Mouse (Mus musculus): Measurements from ENCODE around the gene Ccser1. TPM values are rescaled to one million over a fixed set of nuclear protein-coding genes. Genes with fewer than 3 reads are reported as not detected.
"Not testable (repeated sequence)": the region's sequence is repeated elsewhere in the genome, so short reads cannot be mapped to it uniquely, and the experiment has no call there.

Gene Ccser1
- polyA plus RNA-seq, 1 experiment from 2014 or later: 10.8 TPM

DNA sequence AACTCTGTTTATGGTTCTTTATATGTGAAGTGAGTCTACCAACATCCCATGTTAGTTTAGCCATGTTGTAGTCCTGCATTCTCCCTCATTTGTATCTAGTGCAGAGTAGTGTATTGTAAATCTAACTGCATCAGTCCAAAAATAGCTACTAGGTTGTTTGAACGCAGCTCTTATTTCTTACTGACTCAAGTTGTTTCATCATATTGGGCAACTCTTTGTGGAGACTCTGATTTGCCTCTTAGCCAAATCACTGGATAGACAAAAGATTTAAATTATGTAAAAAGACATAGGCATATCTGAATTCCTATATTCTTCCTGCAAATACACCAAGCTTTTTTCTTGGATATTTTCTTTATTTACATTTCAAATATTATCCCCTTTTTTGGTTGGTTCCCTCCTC lies 71.1 kb downstream of the Ccser1 start:
- Histone ChIP-seq H3K27ac (replicated peaks; ENCODE audit: low read depth, low read length) (no peak overlapping the region), H3K4me2 (ENCODE audit: low read depth, severe bottlenecking) (no peak overlapping the region), H3K4me3 (ENCODE audit: low read depth, low read length) (no peak overlapping the region), H3K9ac (ENCODE audit: low read length) (no peak overlapping the region), H3K27me3 (ENCODE audit: control insufficient read depth, insufficient read depth, low read length) (no peaks in the 10 kb centered on the region), H3K9me3 (ENCODE audit: control insufficient read depth, low read length) (no peaks in the 10 kb centered on the region), H3K36me3 (ENCODE audit: control insufficient read depth, insufficient read depth, low read length) (no peaks in the 10 kb centered on the region), H3K4me1 (ENCODE audit: control insufficient read depth, insufficient read depth, low read length) (no peaks in the 10 kb centered on the region)
- DNase-seq (ENCODE audit: low spot score): no peak
- WGBS: 86% methylated on average over 1 of the region's 1 CpGs
- no peak for ATAC-seq (ENCODE audit: insufficient number of reproducible peaks, low FRiP score, low TSS enrichment, low read depth)

DNA sequence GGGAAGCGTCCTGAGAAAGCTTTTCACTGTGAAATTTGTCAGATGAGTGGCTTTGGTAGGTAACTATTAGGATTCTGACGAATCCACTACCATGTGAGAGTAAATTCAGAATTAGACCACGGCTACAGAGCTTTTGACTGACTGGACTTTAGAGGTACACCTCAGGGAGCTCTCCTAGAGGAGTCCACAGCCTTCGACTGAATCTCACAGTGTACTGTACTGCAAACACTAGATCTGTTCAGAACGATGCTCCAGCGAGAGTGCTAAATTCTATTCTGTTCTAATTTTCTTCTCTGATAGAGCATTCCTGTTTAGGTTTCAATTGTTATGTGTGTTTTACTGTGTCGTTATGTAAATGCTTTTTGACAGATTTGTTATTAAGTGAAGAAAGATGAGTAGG lies 72.8 kb downstream of the Ccser1 start:
- Histone ChIP-seq H3K9ac (ENCODE audit: low read length) (no peak overlapping the region), H3K4me1 (ENCODE audit: control insufficient read depth, insufficient read depth, low read length) (no peaks in the 10 kb centered on the region)
- ATAC-seq (ENCODE audit: insufficient number of reproducible peaks, low FRiP score, low TSS enrichment, low read depth): no peak

DNA sequence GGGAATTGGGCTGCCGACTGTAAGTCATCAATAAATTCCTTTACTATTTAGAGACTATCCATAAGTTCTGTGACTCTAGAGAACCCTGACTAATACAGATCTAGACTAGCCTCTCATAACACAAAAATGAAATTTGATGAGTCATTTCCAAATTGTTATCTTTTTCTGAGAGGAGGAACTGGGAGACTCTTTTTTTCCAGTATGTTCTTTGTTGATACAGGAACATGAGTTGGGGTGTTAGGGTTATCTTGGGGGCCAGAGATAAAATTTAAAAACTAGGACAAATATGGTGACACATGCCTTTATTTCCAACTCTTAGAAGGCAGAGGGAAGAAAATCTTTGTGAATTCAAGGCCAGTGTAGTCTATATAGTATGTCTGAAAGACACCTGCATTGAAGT lies 75.8 kb downstream of the Ccser1 start:
- ATAC-seq (ENCODE audit: insufficient number of reproducible peaks, low FRiP score, low TSS enrichment, low read depth); H3K9me3 ChIP-seq (ENCODE audit: control insufficient read depth, low read length): not testable (repeated sequence)
- no CpG with 5 or more reads among the region's 1 CpGs for WGBS

More for the DNA sequence above, 72.8 kb downstream of the Ccser1 start:
- Histone ChIP-seq H3K27ac (replicated peaks; ENCODE audit: low read depth, low read length) (no peak overlapping the region), H3K36me3 (ENCODE audit: control insufficient read depth, insufficient read depth, low read length) (no peaks in the 10 kb centered on the region), H3K4me3 (ENCODE audit: low read depth, low read length) (no peak overlapping the region), H3K9me3 (ENCODE audit: control insufficient read depth, low read length) (no peaks in the 10 kb centered on the region), H3K4me2 (ENCODE audit: low read depth, severe bottlenecking) (no peak overlapping the region), H3K27me3 (ENCODE audit: control insufficient read depth, insufficient read depth, low read length) (no peaks in the 10 kb centered on the region)
- WGBS: 84% methylated on average over 7 of the region's 7 CpGs
- DNase-seq (ENCODE audit: low spot score): no peak

DNA sequence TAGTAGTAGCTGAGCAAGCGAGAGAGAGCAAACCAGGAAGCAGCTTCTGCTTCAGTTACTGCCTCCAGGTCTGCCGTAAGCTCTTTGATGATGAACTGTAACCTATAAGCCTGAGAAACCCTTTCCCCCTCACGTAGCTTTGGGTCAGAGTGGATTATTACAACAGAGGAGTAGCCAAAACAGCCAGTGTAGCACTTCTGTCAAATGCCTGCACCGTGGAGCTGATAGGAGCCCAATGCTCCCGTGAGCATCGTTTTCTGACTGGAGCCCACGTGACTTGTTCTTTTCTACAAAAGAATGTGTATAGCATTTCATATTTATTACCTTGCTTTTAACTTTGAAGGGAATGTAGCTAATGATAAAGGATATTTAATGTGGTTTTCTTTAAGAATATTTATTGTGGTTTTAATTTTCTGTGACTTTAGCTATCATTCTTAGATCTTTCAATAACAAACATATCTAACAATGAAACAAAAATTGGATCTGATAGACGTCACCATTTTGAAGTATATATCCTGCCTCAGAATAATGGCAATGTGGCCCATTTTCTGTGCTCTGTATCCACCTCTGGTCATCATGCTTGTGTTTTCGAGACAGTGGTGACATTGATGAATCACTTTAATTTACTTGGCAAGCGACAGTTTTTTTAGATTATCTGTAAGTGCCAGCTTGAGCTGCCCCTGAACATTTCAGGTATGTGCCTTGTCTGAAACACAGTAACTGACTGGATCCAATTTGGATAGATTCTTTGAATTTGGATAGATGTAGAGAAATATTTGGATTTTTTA lies 78.9 kb downstream of the Ccser1 start:
- Histone ChIP-seq H3K4me1 (ENCODE audit: control insufficient read depth, insufficient read depth, low read length) (no peaks in the 10 kb centered on the region), H3K27me3 (ENCODE audit: control insufficient read depth, insufficient read depth, low read length) (no peaks in the 10 kb centered on the region), H3K9me3 (ENCODE audit: control insufficient read depth, low read length) (no peaks in the 10 kb centered on the region), H3K9ac (ENCODE audit: low read length) (no peak overlapping the region), H3K4me3 (ENCODE audit: low read depth, low read length) (no peak overlapping the region), H3K36me3 (ENCODE audit: control insufficient read depth, insufficient read depth, low read length) (no peaks in the 10 kb centered on the region), H3K4me2 (ENCODE audit: low read depth, severe bottlenecking) (no peak overlapping the region), H3K27ac (replicated peaks; ENCODE audit: low read depth, low read length) (no peak overlapping the region)
- no peak for DNase-seq (ENCODE audit: low spot score)
- no peak for ATAC-seq (ENCODE audit: insufficient number of reproducible peaks, low FRiP score, low TSS enrichment, low read depth)
- WGBS: 51% methylated on average over 10 of the region's 10 CpGs

More for the DNA sequence above, 75.8 kb downstream of the Ccser1 start:
- H3K4me1 ChIP-seq (ENCODE audit: control insufficient read depth, insufficient read depth, low read length); H3K36me3 ChIP-seq (ENCODE audit: control insufficient read depth, insufficient read depth, low read length); DNase-seq (ENCODE audit: low spot score); H3K9ac ChIP-seq (ENCODE audit: low read length); H3K27ac ChIP-seq (replicated peaks; ENCODE audit: low read depth, low read length); H3K27me3 ChIP-seq (ENCODE audit: control insufficient read depth, insufficient read depth, low read length); H3K4me2 ChIP-seq (ENCODE audit: low read depth, severe bottlenecking); H3K4me3 ChIP-seq (ENCODE audit: low read depth, low read length): not testable (repeated sequence)

DNA sequence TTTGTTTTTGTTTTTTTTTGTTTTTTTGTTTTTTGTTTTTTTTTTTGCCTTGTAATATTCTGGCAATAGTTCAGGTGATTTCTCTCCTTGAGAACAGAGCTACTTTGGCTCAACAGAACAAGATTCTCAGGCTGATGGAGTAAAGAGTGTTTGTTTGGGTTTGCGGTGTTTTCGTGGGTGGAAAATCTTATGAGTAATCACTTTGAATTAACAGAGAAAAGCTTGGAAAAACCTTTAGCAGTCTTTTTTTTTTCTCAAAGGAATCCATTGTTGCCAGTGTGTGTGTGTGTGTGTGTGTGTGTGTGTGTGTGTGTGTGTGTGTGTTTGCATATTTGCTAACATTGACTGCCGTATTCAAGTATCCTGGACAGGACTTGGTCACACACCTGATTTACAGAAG lies 81.3 kb downstream of the Ccser1 start:
- Histone ChIP-seq H3K9me3 (ENCODE audit: control insufficient read depth, low read length) (no peaks in the 10 kb centered on the region), H3K4me3 (ENCODE audit: low read depth, low read length) (no peak overlapping the region), H3K4me2 (ENCODE audit: low read depth, severe bottlenecking) (no peak overlapping the region), H3K9ac (ENCODE audit: low read length) (no peak overlapping the region), H3K27me3 (ENCODE audit: control insufficient read depth, insufficient read depth, low read length) (no peaks in the 10 kb centered on the region), H3K4me1 (ENCODE audit: control insufficient read depth, insufficient read depth, low read length) (0 out of 2 replicates have a peak, but pooled peaks cover 5% of the 10 kb centered on the region), H3K27ac (replicated peaks; ENCODE audit: low read depth, low read length) (no peak overlapping the region), H3K36me3 (ENCODE audit: control insufficient read depth, insufficient read depth, low read length) (no peaks in the 10 kb centered on the region)
- ATAC-seq (ENCODE audit: insufficient number of reproducible peaks, low FRiP score, low TSS enrichment, low read depth): no peak
- DNase-seq (ENCODE audit: low spot score): no peak
- 89% methylated on average over 3 of the region's 3 CpGs for WGBS

DNA sequence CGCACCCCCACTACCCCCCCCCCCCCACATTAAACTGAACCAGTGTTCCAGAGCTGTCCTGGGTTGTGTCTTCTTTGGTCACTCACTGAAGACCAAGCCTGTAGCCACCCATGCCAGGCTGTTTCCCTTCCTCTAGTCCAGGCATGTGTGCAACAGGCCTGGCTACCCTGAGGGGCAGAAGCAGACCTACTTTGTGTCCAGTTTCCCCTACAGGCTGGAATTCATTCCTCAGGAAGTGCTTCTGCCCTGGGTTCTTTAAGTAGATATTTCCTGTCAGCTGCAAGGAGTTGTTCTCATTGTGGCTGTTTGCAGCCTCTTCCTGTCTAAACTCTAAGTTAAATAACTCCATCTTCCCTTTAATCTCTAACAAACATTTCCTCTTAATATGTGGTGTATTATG lies 82.3 kb downstream of the Ccser1 start:
- Histone ChIP-seq H3K4me2 (ENCODE audit: low read depth, severe bottlenecking) (no peak overlapping the region), H3K27me3 (ENCODE audit: control insufficient read depth, insufficient read depth, low read length) (no peaks in the 10 kb centered on the region), H3K9ac (ENCODE audit: low read length) (no peak overlapping the region), H3K27ac (replicated peaks; ENCODE audit: low read depth, low read length) (0 out of 2 replicates have a peak overlapping the region, but pooled peaks have one; percentile 47), H3K4me3 (ENCODE audit: low read depth, low read length) (no peak overlapping the region), H3K36me3 (ENCODE audit: control insufficient read depth, insufficient read depth, low read length) (no peaks in the 10 kb centered on the region), H3K4me1 (ENCODE audit: control insufficient read depth, insufficient read depth, low read length) (0 out of 2 replicates have a peak, but pooled peaks cover 5% of the 10 kb centered on the region), H3K9me3 (ENCODE audit: control insufficient read depth, low read length) (no peaks in the 10 kb centered on the region)
- ATAC-seq (ENCODE audit: insufficient number of reproducible peaks, low FRiP score, low TSS enrichment, low read depth): no peak
- WGBS: 71% methylated on average over 1 of the region's 1 CpGs
- no peak for DNase-seq (ENCODE audit: low spot score)

DNA sequence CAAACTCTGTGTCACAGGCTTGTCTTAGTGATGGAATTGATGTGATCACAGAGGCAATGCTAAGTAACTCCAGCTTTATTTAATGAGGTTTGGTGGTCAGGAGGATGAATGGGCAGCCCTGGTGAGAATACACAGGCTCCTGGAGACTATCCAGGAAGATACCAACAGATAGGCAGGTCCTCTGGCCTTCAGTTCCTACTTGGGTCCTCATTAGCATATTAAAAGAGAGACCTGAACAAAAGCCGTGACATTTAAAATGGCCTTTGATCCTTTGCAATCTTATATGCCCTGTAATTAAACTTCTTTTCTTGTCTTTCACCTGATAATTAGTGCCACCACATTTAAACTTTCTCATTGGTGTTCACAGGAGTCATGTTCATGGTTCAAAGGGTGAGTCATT lies 83.2 kb downstream of the Ccser1 start:
- 33% methylated on average over 1 of the region's 1 CpGs for WGBS
- Histone ChIP-seq H3K4me2 (ENCODE audit: low read depth, severe bottlenecking) (no peak overlapping the region), H3K36me3 (ENCODE audit: control insufficient read depth, insufficient read depth, low read length) (no peaks in the 10 kb centered on the region), H3K9me3 (ENCODE audit: control insufficient read depth, low read length) (no peaks in the 10 kb centered on the region), H3K4me1 (ENCODE audit: control insufficient read depth, insufficient read depth, low read length) (0 out of 2 replicates have a peak, but pooled peaks cover 5% of the 10 kb centered on the region), H3K9ac (ENCODE audit: low read length) (no peak overlapping the region), H3K4me3 (ENCODE audit: low read depth, low read length) (no peak overlapping the region), H3K27ac (replicated peaks; ENCODE audit: low read depth, low read length) (no peak overlapping the region), H3K27me3 (ENCODE audit: control insufficient read depth, insufficient read depth, low read length) (no peaks in the 10 kb centered on the region)
- ATAC-seq (ENCODE audit: insufficient number of reproducible peaks, low FRiP score, low TSS enrichment, low read depth) (no peak), DNase-seq (ENCODE audit: low spot score) (no peak)

DNA sequence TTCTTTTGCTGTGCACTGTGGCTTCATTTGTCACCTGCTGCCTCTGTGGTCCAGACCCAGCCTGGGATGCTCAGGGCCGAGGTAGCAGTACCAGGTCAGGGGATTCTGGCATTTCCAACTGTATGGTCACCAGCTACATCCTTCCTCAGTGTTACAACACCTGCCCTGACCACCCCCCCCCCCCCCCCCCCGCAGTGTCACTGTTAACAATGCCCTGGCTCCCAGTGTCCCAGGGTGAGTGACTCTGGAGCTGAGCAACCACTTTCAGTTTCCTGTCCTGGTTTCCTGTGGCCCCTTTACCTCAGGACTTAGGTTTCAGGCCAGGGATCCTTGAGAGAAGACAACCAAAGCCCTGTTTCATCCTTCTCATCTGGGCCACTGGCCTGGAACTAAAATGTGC lies 90.9 kb downstream of the Ccser1 start:
- H3K4me3 ChIP-seq (ENCODE audit: low read depth, low read length): no peak overlapping the region
- no peaks in the 10 kb centered on the region for H3K27me3 ChIP-seq (ENCODE audit: control insufficient read depth, insufficient read depth, low read length)
- no peaks in the 10 kb centered on the region for H3K36me3 ChIP-seq (ENCODE audit: control insufficient read depth, insufficient read depth, low read length)
- DNase-seq (ENCODE audit: low spot score) (no peak), ATAC-seq (ENCODE audit: insufficient number of reproducible peaks, low FRiP score, low TSS enrichment, low read depth) (no peak)
- WGBS: 81% methylated on average over 1 of the region's 2 CpGs
- no peaks in the 10 kb centered on the region for H3K9me3 ChIP-seq (ENCODE audit: control insufficient read depth, low read length)
- no peaks in the 10 kb centered on the region for H3K4me1 ChIP-seq (ENCODE audit: control insufficient read depth, insufficient read depth, low read length)
- H3K4me2 ChIP-seq (ENCODE audit: low read depth, severe bottlenecking): no peak overlapping the region
- no peak overlapping the region for H3K9ac ChIP-seq (ENCODE audit: low read length)
- no peak overlapping the region for H3K27ac ChIP-seq (replicated peaks; ENCODE audit: low read depth, low read length)

DNA sequence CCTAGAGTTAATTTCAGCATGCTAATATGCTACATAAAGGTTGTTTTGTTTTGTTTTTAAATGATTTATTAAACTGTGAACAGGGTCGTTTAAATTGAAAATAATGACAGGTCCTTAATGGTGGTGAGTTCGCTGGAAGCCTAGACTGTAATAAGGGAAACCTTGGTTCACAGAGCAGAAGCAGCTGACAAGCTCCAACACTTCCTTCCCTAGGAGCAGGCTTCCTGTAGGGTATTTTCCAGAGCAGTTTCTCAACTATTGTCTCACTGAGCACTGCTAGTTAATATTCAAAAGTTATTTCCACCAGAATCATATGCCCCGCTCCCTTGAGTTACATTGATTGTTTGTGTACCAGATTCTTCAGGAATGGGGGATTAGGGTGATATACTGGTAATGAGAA lies 93.3 kb downstream of the Ccser1 start:
- no peaks in the 10 kb centered on the region for H3K36me3 ChIP-seq (ENCODE audit: control insufficient read depth, insufficient read depth, low read length)
- no peak for DNase-seq (ENCODE audit: low spot score)
- H3K9me3 ChIP-seq (ENCODE audit: control insufficient read depth, low read length): no peaks in the 10 kb centered on the region
- H3K4me3 ChIP-seq (ENCODE audit: low read depth, low read length): no peak overlapping the region
- H3K27me3 ChIP-seq (ENCODE audit: control insufficient read depth, insufficient read depth, low read length): no peaks in the 10 kb centered on the region
- H3K4me1 ChIP-seq (ENCODE audit: control insufficient read depth, insufficient read depth, low read length): no peaks in the 10 kb centered on the region
- no peak overlapping the region for H3K9ac ChIP-seq (ENCODE audit: low read length)
- H3K4me2 ChIP-seq (ENCODE audit: low read depth, severe bottlenecking): no peak overlapping the region
- no peak for ATAC-seq (ENCODE audit: insufficient number of reproducible peaks, low FRiP score, low TSS enrichment, low read depth)
- H3K27ac ChIP-seq (replicated peaks; ENCODE audit: low read depth, low read length): no peak overlapping the region
- WGBS: 66% methylated on average over 3 of the region's 3 CpGs
